Mouse (Mus musculus): ENCODE results near the gene Wdr37.
"Not testable (repeated sequence)": the region's sequence is repeated elsewhere in the genome, so short reads cannot be mapped to it uniquely, and the experiment has no call there.

Gene Wdr37

GRCm38 (mm10) chr13:8871314-8871962, at the start of gene Wdr37:
Gene Wdr37, minus strand, starts transcription at chr13:8871909.
- DNase-seq (ENCODE audit: extremely low read depth, low read depth), result peak; percentile 57

GRCm38 (mm10) chr13:8913890-8914289, 42.2 kb upstream of the Wdr37 start:
- not testable (repeated sequence) for DNase-seq (ENCODE audit: extremely low read depth, low read depth)

GRCm38 (mm10) chr13:8905986-8906385, 34.3 kb upstream of the Wdr37 start:
- not testable (repeated sequence) for DNase-seq (ENCODE audit: extremely low read depth, low read depth)

GRCm38 (mm10) chr13:8888603-8889002, 16.9 kb upstream of the Wdr37 start:
- DNase-seq (ENCODE audit: extremely low read depth, low read depth), result peak; percentile 54

GRCm38 (mm10) chr13:8886185-8886560, 14.5 kb upstream of the Wdr37 start:
- no peak for DNase-seq (ENCODE audit: extremely low read depth, low read depth)

- peak; percentile 92 for DNase-seq (ENCODE audit: extremely low read depth, low read depth)
These were observed 13.9 kb upstream of the Wdr37 start, which contains the start of gene Idi1 for GRCm38 (mm10) chr13:8885445-8886184. Gene Idi1, plus strand, starts transcription at chr13:8885501.

GRCm38 (mm10) chr13:8883870-8884269, 12.2 kb upstream of the Wdr37 start:
- DNase-seq (ENCODE audit: extremely low read depth, low read depth), result not testable (repeated sequence)

- no peak for DNase-seq (ENCODE audit: extremely low read depth, low read depth)
These were observed 9.9 kb upstream of the Wdr37 start for GRCm38 (mm10) chr13:8881611-8882010.

- DNase-seq (ENCODE audit: extremely low read depth, low read depth), result no peak
These were observed 2.1 kb upstream of the Wdr37 start for GRCm38 (mm10) chr13:8873776-8874175.

GRCm38 (mm10) chr13:8870510-8871313, 997 bp downstream of the Wdr37 start:
- peak; percentile 69 for DNase-seq (ENCODE audit: extremely low read depth, low read depth)

- DNase-seq (ENCODE audit: extremely low read depth, low read depth), result no peak
These were observed 1.6 kb downstream of the Wdr37 start for GRCm38 (mm10) chr13:8870160-8870509.

GRCm38 (mm10) chr13:8869578-8870157, 2.0 kb downstream of the Wdr37 start:
- no peak for DNase-seq (ENCODE audit: extremely low read depth, low read depth)

GRCm38 (mm10) chr13:8866612-8867011, 5.1 kb downstream of the Wdr37 start:
- no peak for DNase-seq (ENCODE audit: extremely low read depth, low read depth)

GRCm38 (mm10) chr13:8864990-8865389, 6.7 kb downstream of the Wdr37 start:
- no peak for DNase-seq (ENCODE audit: extremely low read depth, low read depth)

- DNase-seq (ENCODE audit: extremely low read depth, low read depth), result no peak
These were observed 10.8 kb downstream of the Wdr37 start for GRCm38 (mm10) chr13:8860861-8861260.

GRCm38 (mm10) chr13:8858453-8858852, 13.3 kb downstream of the Wdr37 start:
- DNase-seq (ENCODE audit: extremely low read depth, low read depth), result no peak

GRCm38 (mm10) chr13:8854769-8855168, 16.9 kb downstream of the Wdr37 start:
- DNase-seq (ENCODE audit: extremely low read depth, low read depth), result no peak

- DNase-seq (ENCODE audit: extremely low read depth, low read depth), result no peak
These were observed 18.3 kb downstream of the Wdr37 start for GRCm38 (mm10) chr13:8853424-8853823.

- peak; percentile 56 for DNase-seq (ENCODE audit: extremely low read depth, low read depth)
These were observed 22.4 kb downstream of the Wdr37 start for GRCm38 (mm10) chr13:8849311-8849710.

GRCm38 (mm10) chr13:8847702-8848101, 24.0 kb downstream of the Wdr37 start:
- no peak for DNase-seq (ENCODE audit: extremely low read depth, low read depth)

GRCm38 (mm10) chr13:8842273-8842672, 29.4 kb downstream of the Wdr37 start:
- DNase-seq (ENCODE audit: extremely low read depth, low read depth), result no peak

- DNase-seq (ENCODE audit: extremely low read depth, low read depth), result not testable (repeated sequence)
These were observed 29.9 kb downstream of the Wdr37 start for GRCm38 (mm10) chr13:8841846-8842245.
